Mouse (Mus musculus): ENCODE measurements at regions not wholly inside any gene's neighbourhood (a gene's known extent, or its start where the extent isn't known, plus 50 kb on each side); places are given as distances from the start of the nearest gene placed in this dataset.

DNA sequence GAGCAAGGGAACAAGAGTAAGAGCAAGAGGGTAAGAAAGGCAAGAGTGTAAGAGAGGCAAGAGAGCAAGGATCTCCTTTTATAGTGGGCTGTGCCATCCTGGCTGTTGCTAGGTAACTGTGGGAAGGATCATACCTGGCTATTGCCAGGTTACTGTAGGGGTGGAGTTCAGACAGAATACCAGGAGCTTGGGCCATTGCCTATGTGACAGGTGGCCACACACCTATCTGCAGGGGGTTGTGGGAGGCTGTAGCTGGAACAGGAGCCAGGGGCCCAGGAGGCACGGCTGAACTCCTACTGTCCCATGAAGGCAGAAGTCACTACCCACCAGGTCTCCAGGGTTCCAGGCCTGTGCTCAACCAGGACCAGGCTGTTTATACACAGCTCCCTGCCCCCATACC lies 1149.0 kb downstream of the 9330182O14Rik start:
- TF ChIP-seq CTCF (conservative IDR thresholded peaks at IDR 0.05; ENCODE audit: low read length) (no peak), NANOG (IDR thresholded peaks at IDR 0.05; ENCODE audit: borderline replicate concordance, low read length) (no peak), POU5F1 (IDR thresholded peaks at IDR 0.05; ENCODE audit: borderline replicate concordance, low read length) (no peak)
- no peak overlapping the region for H3K4me3 ChIP-seq (replicated peaks; ENCODE audit: low read length)
- peaks cover 9% of the 10 kb centered on the region; the same call in 1 of the 2 replicates for H3K4me1 ChIP-seq (replicated peaks; ENCODE audit: low read depth, low read length)
- no peaks in the 10 kb centered on the region for H3K36me3 ChIP-seq (ENCODE audit: insufficient read depth, low read length)
- no peaks in the 10 kb centered on the region for H3K9me3 ChIP-seq (ENCODE audit: low read length)
- H3K27me3 ChIP-seq (ENCODE audit: insufficient read depth, low read length): no peaks in the 10 kb centered on the region

GRCm38 (mm10) chr15:41286809-41287413 lies 1152.7 kb downstream of the 9330182O14Rik start:
- Histone ChIP-seq H3K4me3 (replicated peaks; ENCODE audit: low read length) (no peak overlapping the region), H3K4me1 (replicated peaks; ENCODE audit: low read depth, low read length) (peaks cover 9% of the 10 kb centered on the region; the same call in 1 of the 2 replicates), H3K36me3 (ENCODE audit: insufficient read depth, low read length) (no peaks in the 10 kb centered on the region), H3K9me3 (ENCODE audit: low read length) (no peaks in the 10 kb centered on the region), H3K27me3 (ENCODE audit: insufficient read depth, low read length) (no peaks in the 10 kb centered on the region)
- TF ChIP-seq NANOG (IDR thresholded peaks at IDR 0.05; ENCODE audit: borderline replicate concordance, low read length) (no peak), CTCF (conservative IDR thresholded peaks at IDR 0.05; ENCODE audit: low read length) (no peak), POU5F1 (IDR thresholded peaks at IDR 0.05; ENCODE audit: borderline replicate concordance, low read length) (no peak)

DNA sequence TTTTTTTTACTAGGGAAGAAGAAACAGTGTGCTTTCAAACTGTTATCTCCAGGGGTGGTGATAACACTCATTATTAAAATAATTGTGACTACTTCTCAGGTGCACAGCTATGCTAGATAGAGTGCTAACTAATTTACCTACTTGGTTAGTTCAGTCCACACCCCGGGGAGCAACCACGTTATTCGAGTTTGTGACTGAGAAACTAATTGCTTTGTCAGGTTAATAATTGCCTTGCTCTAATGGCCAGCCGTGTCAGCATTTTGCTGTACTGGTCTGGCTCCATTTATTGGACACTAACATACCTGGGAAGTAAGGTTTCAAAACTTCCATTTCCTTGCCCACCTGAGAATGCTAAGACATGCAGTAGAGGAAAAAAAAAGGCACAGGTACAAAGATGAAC lies 1163.3 kb downstream of the 9330182O14Rik start:
- Histone ChIP-seq H3K4me1 (replicated peaks; ENCODE audit: low read depth, low read length) (no peaks in the 10 kb centered on the region), H3K27me3 (ENCODE audit: insufficient read depth, low read length) (no peaks in the 10 kb centered on the region), H3K36me3 (ENCODE audit: insufficient read depth, low read length) (no peaks in the 10 kb centered on the region), H3K9me3 (ENCODE audit: low read length) (peaks cover 8% of the 10 kb centered on the region; the same call in 1 of the 2 replicates), H3K4me3 (replicated peaks; ENCODE audit: low read length) (no peak overlapping the region)
- no peak for TF ChIP-seq POU5F1 (IDR thresholded peaks at IDR 0.05; ENCODE audit: borderline replicate concordance, low read length)
- no peak for TF ChIP-seq CTCF (conservative IDR thresholded peaks at IDR 0.05; ENCODE audit: low read length)
- TF ChIP-seq NANOG (IDR thresholded peaks at IDR 0.05; ENCODE audit: borderline replicate concordance, low read length): no peak

DNA sequence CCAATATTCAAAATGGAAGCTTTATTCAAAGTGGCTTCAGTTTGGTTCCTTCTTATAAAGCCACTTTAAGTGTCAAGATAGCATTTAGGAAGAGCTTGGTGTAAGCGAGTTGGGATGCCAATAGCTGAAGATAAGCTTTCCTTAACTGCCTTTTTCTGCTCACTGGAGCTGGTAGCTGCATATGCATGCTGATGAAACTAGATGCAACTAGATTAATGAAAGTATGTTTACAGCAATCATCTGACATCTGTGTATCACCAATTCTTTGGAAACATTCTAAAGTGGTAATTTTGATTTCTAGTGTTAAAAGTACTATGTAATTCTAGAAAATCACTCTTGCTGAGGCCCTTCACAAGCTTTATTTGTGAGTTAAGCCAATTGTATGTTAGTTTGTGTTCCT lies 1172.5 kb downstream of the 9330182O14Rik start:
- Histone ChIP-seq H3K9me3 (ENCODE audit: low read length) (peaks cover 5% of the 10 kb centered on the region; the same call in 1 of the 2 replicates), H3K4me3 (replicated peaks; ENCODE audit: low read length) (no peak overlapping the region), H3K36me3 (ENCODE audit: insufficient read depth, low read length) (no peaks in the 10 kb centered on the region), H3K27me3 (ENCODE audit: insufficient read depth, low read length) (no peaks in the 10 kb centered on the region), H3K4me1 (replicated peaks; ENCODE audit: low read depth, low read length) (peaks cover 3% of the 10 kb centered on the region)
- TF ChIP-seq POU5F1 (IDR thresholded peaks at IDR 0.05; ENCODE audit: borderline replicate concordance, low read length): no peak
- no peak for TF ChIP-seq CTCF (conservative IDR thresholded peaks at IDR 0.05; ENCODE audit: low read length)
- no peak for TF ChIP-seq NANOG (IDR thresholded peaks at IDR 0.05; ENCODE audit: borderline replicate concordance, low read length)

DNA sequence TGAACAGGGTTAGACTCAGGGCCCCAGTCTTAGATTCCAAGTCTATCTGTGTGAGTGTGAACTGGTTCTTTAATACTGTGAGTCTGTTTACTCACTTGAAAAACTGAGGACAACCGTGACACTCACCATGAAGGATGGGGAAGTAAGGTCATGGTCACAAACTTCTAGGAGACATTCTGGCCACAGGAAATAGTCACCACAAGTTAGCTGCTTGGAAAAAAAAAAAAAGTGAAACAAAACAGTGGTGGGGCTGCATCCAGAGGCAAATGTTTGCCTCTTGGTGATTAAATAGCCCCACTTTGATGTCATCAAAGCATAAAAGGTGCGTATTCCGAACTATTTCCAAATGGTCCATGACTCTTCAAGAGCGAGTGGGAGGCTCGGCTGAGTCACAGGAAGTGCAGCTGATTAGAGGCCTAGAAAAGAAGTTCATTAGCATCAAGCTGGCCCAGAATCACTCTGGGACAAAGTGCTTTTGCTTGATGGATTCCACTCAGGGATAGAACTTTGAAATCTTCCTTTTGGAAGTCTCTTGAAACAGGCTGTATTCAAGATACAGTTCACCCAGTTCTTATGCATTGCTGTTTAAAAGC lies 1177.7 kb downstream of the 9330182O14Rik start:
- Histone ChIP-seq H3K36me3 (ENCODE audit: insufficient read depth, low read length) (no peaks in the 10 kb centered on the region), H3K9me3 (ENCODE audit: low read length) (no peaks in the 10 kb centered on the region), H3K4me1 (replicated peaks; ENCODE audit: low read depth, low read length) (peaks cover 16% of the 10 kb centered on the region), H3K27me3 (ENCODE audit: insufficient read depth, low read length) (no peaks in the 10 kb centered on the region), H3K4me3 (replicated peaks; ENCODE audit: low read length) (no peak overlapping the region)
- no peak for TF ChIP-seq POU5F1 (IDR thresholded peaks at IDR 0.05; ENCODE audit: borderline replicate concordance, low read length)
- TF ChIP-seq CTCF (conservative IDR thresholded peaks at IDR 0.05; ENCODE audit: low read length): no peak
- no peak for TF ChIP-seq NANOG (IDR thresholded peaks at IDR 0.05; ENCODE audit: borderline replicate concordance, low read length)

- no peaks in the 10 kb centered on the region for H3K27me3 ChIP-seq (ENCODE audit: insufficient read depth, low read length)
- no peaks in the 10 kb centered on the region for H3K9me3 ChIP-seq (ENCODE audit: low read length)
- H3K4me1 ChIP-seq (replicated peaks; ENCODE audit: low read depth, low read length): peaks cover 16% of the 10 kb centered on the region
- peak overlapping the region; percentile 60 for H3K4me3 ChIP-seq (replicated peaks; ENCODE audit: low read length)
- no peaks in the 10 kb centered on the region for H3K36me3 ChIP-seq (ENCODE audit: insufficient read depth, low read length)
- TF ChIP-seq NANOG (IDR thresholded peaks at IDR 0.05; ENCODE audit: borderline replicate concordance, low read length) (no peak), CTCF (conservative IDR thresholded peaks at IDR 0.05; ENCODE audit: low read length) (no peak), POU5F1 (IDR thresholded peaks at IDR 0.05; ENCODE audit: borderline replicate concordance, low read length) (no peak)
Measured at GRCm38 (mm10) chr15:41314916-41315315, 1180.8 kb downstream of the 9330182O14Rik start.

GRCm38 (mm10) chr15:41325633-41326252 lies 1191.6 kb downstream of the 9330182O14Rik start:
- no peak overlapping the region for H3K4me3 ChIP-seq (replicated peaks; ENCODE audit: low read length)
- H3K9me3 ChIP-seq (ENCODE audit: low read length): no peaks in the 10 kb centered on the region
- no peaks in the 10 kb centered on the region for H3K36me3 ChIP-seq (ENCODE audit: insufficient read depth, low read length)
- H3K4me1 ChIP-seq (replicated peaks; ENCODE audit: low read depth, low read length): peaks cover 6% of the 10 kb centered on the region; the same call in 1 of the 2 replicates
- no peaks in the 10 kb centered on the region for H3K27me3 ChIP-seq (ENCODE audit: insufficient read depth, low read length)
- no peak for TF ChIP-seq POU5F1 (IDR thresholded peaks at IDR 0.05; ENCODE audit: borderline replicate concordance, low read length)
- peak; percentile 42 for TF ChIP-seq CTCF (conservative IDR thresholded peaks at IDR 0.05; ENCODE audit: low read length)
- no peak for TF ChIP-seq NANOG (IDR thresholded peaks at IDR 0.05; ENCODE audit: borderline replicate concordance, low read length)

DNA sequence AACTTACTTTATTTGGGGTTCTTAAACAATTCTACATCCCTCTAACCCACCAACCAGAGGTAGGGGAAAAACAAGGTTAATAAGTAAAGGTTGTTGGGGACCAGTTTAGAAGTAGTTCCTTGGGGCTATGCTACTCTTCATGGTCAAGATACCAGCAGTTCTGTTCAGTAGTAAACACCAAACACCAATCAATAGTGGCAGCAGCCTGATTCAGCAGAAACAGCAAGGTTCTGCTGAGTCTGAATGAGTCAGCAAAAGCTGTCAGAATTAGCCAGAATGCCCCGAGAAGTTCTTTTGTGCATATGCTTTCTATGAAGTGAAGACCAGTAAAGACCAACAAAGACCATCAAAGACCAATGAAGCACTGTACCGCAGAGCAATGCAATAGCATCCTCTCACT lies 1195.1 kb downstream of the 9330182O14Rik start:
- no peaks in the 10 kb centered on the region for H3K27me3 ChIP-seq (ENCODE audit: insufficient read depth, low read length)
- TF ChIP-seq NANOG (IDR thresholded peaks at IDR 0.05; ENCODE audit: borderline replicate concordance, low read length): no peak
- TF ChIP-seq POU5F1 (IDR thresholded peaks at IDR 0.05; ENCODE audit: borderline replicate concordance, low read length): no peak
- no peak for TF ChIP-seq CTCF (conservative IDR thresholded peaks at IDR 0.05; ENCODE audit: low read length)
- no peak overlapping the region for H3K4me3 ChIP-seq (replicated peaks; ENCODE audit: low read length)
- H3K36me3 ChIP-seq (ENCODE audit: insufficient read depth, low read length): no peaks in the 10 kb centered on the region
- peaks cover 6% of the 10 kb centered on the region; the same call in 1 of the 2 replicates for H3K4me1 ChIP-seq (replicated peaks; ENCODE audit: low read depth, low read length)
- no peaks in the 10 kb centered on the region for H3K9me3 ChIP-seq (ENCODE audit: low read length)

Measured in E14TG2a.4 (cell line).